Mouse (Mus musculus) hindbrain, postnatal 0 days (tissue): Measurements from ENCODE around the gene Lrrn2. TPM values are rescaled to one million over a fixed set of nuclear protein-coding genes. Genes with fewer than 3 reads are reported as not detected.

Experiments
- ATAC-seq: fragments of 200-750 bp; cut with Nextera tagmentation; 2 replicates; pipeline ENCODE4 v1.8.0; 2017; ENCODE audit warnings: mild to moderate bottlenecking, moderate TSS enrichment, moderate library complexity
- DNase-seq: peaks from one replicate; pipeline ENCODE4 v3.0.0-alpha.2; 2015; ENCODE audit warnings: low spot score
- H3K27ac ChIP-seq: fragments of 300-500 bp; sonication (generic); 2 replicates; pipeline ENCODE4 v1.5.1; 2014; ENCODE audit warnings: mild to moderate bottlenecking
- H3K27me3 ChIP-seq: fragments of 300-500 bp; sonication (generic); 2 replicates; pipeline ENCODE4 v1.6.1; 2014; ENCODE audit warnings: low read length, mixed read lengths; ENCODE audit not compliant: insufficient read depth
- H3K36me3 ChIP-seq: fragments of 300-500 bp; sonication (generic); 2 replicates; pipeline ENCODE4 v1.6.1; 2014; ENCODE audit warnings: low read length, mixed read lengths; ENCODE audit not compliant: insufficient read depth
- H3K4me1 ChIP-seq: fragments of 300-500 bp; sonication (generic); 2 replicates; pipeline ENCODE4 v1.6.1; 2014; ENCODE audit warnings: antibody characterized with exemption, low read length, mixed read lengths; ENCODE audit not compliant: insufficient read depth
- H3K4me2 ChIP-seq: fragments of 300-500 bp; sonication (generic); 2 replicates; pipeline ENCODE4 v1.6.1; 2014; ENCODE audit warnings: low read depth, mild to moderate bottlenecking, low read length, moderate library complexity, mixed read lengths
- H3K4me3 ChIP-seq: fragments of 300-500 bp; sonication (generic); 2 replicates; pipeline ENCODE4 v1.5.1; 2014; ENCODE audit warnings: low read length
- H3K9ac ChIP-seq: fragments of 300-500 bp; sonication (generic); replicated peaks from 2 replicates; pipeline ENCODE4 v1.6.1; 2014; ENCODE audit warnings: mild to moderate bottlenecking, low read length, moderate library complexity, mixed read lengths
- H3K9me3 ChIP-seq: fragments of 300-500 bp; sonication (generic); 2 replicates; pipeline ENCODE4 v1.6.1; 2016; ENCODE audit warnings: low read length, mixed read lengths
- CTCF ChIP-seq: IDR thresholded peaks from 2 replicates; pipeline ENCODE4 v1.5.1; 2016; ENCODE audit warnings: antibody characterized with exemption, control low read depth, low read depth
- WGBS: fragments of 180-500 bp; shearing (Covaris S2); extraction: QIAGEN DNeasy Blood & Tissue Kit; methylation state at CpG from one replicate; pipeline ENCODE4 v1.1.7; 2014; 5-methylcytosine and 5-hydroxymethylcytosine counted together
- polyA plus RNA-seq: library from polyadenylated mRNA; unstranded; fragments of >200 nt; fragmentation: Nextera tagmentation; extraction: Ambion mirVana; gene quantifications from 2 replicates; pipeline ENCODE4 v1.2.1, GENCODE M21; 2015
- total RNA-seq: library from RNA; depleted of rRNA; stranded (reverse); fragments of >200 nt; gene quantifications from 2 replicates; pipeline ENCODE4 v1.2.3, GENCODE M21; 2014

The Lrrn2 gene
- total and polyA plus RNA-seq, 2 experiments from 2014 or later: 51.0 to 64.7 TPM

- 0 out of 2 replicates have a peak, but pooled peaks cover 11% of the 10 kb centered on the region for H3K4me1 ChIP-seq
- no peaks in the 10 kb centered on the region for H3K27me3 ChIP-seq
- H3K4me2 ChIP-seq: no peak overlapping the region
- H3K9me3 ChIP-seq: no peaks in the 10 kb centered on the region
- WGBS: 88% methylated on average over 1 of the region's 1 CpGs
- no peak overlapping the region for H3K27ac ChIP-seq
- H3K36me3 ChIP-seq: no peaks in the 10 kb centered on the region
- no peak for TF ChIP-seq CTCF
- H3K4me3 ChIP-seq: no peak overlapping the region
- ATAC-seq (peak; percentile 17; the same call in 1 of the 2 replicates), DNase-seq (no peak)
- no peak overlapping the region for H3K9ac ChIP-seq
These were observed 29.9 kb downstream of the Lrrn2 start for GRCm38 (mm10) chr1:132909951-132910350.

GRCm38 (mm10) chr1:132910414-132911041, 30.5 kb downstream of the Lrrn2 start:
- TF ChIP-seq CTCF: no peak
- peak; percentile 42 for DNase-seq
- Histone ChIP-seq H3K9ac (no peak overlapping the region), H3K4me1 (0 out of 2 replicates have a peak, but pooled peaks cover 11% of the 10 kb centered on the region), H3K27ac (no peak overlapping the region), H3K27me3 (no peaks in the 10 kb centered on the region), H3K36me3 (no peaks in the 10 kb centered on the region), H3K9me3 (no peaks in the 10 kb centered on the region), H3K4me3 (no peak overlapping the region), H3K4me2 (no peak overlapping the region)
- peak; percentile 57; the same call in 1 of the 2 replicates for ATAC-seq
- 36% methylated on average over 11 of the region's 11 CpGs for WGBS

GRCm38 (mm10) chr1:132915849-132916493, 35.9 kb downstream of the Lrrn2 start:
- Histone ChIP-seq H3K27ac (no peak overlapping the region), H3K27me3 (no peaks in the 10 kb centered on the region), H3K4me1 (peaks cover 31% of the 10 kb centered on the region), H3K36me3 (no peaks in the 10 kb centered on the region), H3K9me3 (no peaks in the 10 kb centered on the region), H3K4me2 (no peak overlapping the region), H3K9ac (no peak overlapping the region), H3K4me3 (no peak overlapping the region)
- peak; percentile 57; the same call in 1 of the 2 replicates for ATAC-seq
- TF ChIP-seq CTCF: no peak
- peak; percentile 68 for DNase-seq
- WGBS: 28% methylated on average over 6 of the region's 6 CpGs

DNA sequence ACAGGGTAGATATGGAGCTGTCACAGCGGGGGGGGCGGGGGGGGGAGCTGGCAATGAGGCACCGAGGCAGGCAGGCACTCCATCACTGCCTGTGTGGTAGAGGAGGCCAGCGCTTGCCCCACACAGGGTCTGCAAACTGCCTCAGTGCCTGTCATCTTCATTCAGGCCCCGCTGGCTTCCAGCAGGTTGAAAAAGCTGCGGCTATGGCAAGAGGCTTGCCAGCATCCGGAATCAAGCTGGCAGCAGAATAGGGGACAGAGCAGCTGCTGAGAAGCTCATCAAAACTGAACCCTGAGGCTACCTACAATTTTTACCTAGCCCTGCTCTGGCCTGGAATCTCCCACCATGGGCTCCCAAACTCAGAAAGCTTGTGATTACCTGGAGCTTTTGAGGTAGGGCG, 37.5 kb downstream of the Lrrn2 start:
- H3K4me2 ChIP-seq: no peak overlapping the region
- ATAC-seq (0 out of 2 replicates have a peak, but pooled peaks have one; percentile 22), DNase-seq (peak; percentile 74)
- H3K27ac ChIP-seq: peak overlapping the region; percentile 48
- no peaks in the 10 kb centered on the region for H3K27me3 ChIP-seq
- H3K9ac ChIP-seq: no peak overlapping the region; the same call in 1 of the 2 replicates
- H3K4me1 ChIP-seq: peaks cover 46% of the 10 kb centered on the region
- H3K4me3 ChIP-seq: no peak overlapping the region
- no peak for TF ChIP-seq CTCF
- no peaks in the 10 kb centered on the region for H3K36me3 ChIP-seq
- WGBS: 14% methylated on average over 8 of the region's 8 CpGs
- no peaks in the 10 kb centered on the region for H3K9me3 ChIP-seq

DNA sequence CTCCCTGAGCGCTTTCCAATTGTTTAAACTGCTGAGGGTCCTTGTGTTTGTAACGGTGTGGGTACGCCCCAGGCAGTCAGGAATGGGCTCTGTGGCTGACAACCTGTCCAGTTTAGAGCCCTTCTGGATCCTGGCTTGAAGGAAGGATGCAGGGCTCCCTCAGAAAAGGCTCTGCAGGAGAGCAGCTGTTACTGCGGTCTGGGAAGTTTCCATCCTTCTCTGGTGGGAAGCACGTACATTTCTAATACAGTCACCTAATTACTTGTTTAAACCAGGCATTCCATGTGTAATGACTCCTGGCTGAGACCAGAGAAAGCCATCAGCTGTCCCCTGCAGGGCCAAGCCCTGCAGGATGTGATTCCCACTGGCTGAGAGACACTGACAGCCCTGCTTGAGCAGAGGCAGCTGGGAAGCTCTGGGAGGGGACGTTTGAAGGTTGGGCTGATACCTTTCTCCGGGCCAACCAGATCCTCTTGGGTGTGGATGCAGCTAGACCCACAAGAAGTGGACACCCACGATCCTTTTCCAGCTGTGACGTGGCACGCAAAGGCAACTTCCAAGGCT, 38.1 kb downstream of the Lrrn2 start:
- H3K9ac ChIP-seq: no peak overlapping the region
- WGBS: 28% methylated on average over 10 of the region's 10 CpGs
- no peak overlapping the region for H3K4me3 ChIP-seq
- H3K27ac ChIP-seq: peak overlapping the region; percentile 48
- H3K9me3 ChIP-seq: no peaks in the 10 kb centered on the region
- no peak overlapping the region for H3K4me2 ChIP-seq
- peak; percentile 10; the same call in 1 of the 2 replicates for TF ChIP-seq CTCF
- DNase-seq (peak; percentile 52), ATAC-seq (0 out of 2 replicates have a peak, but pooled peaks have one; percentile 11)
- H3K27me3 ChIP-seq: no peaks in the 10 kb centered on the region
- no peaks in the 10 kb centered on the region for H3K36me3 ChIP-seq
- H3K4me1 ChIP-seq: peaks cover 48% of the 10 kb centered on the region

GRCm38 (mm10) chr1:132919258-132919657, 39.2 kb downstream of the Lrrn2 start:
- Histone ChIP-seq H3K27ac (no peak overlapping the region), H3K9me3 (no peaks in the 10 kb centered on the region), H3K4me2 (no peak overlapping the region), H3K4me1 (peaks cover 48% of the 10 kb centered on the region), H3K27me3 (no peaks in the 10 kb centered on the region), H3K36me3 (no peaks in the 10 kb centered on the region), H3K9ac (no peak overlapping the region), H3K4me3 (no peak overlapping the region)
- no peak for TF ChIP-seq CTCF
- ATAC-seq (no peak), DNase-seq (no peak)
- WGBS: 70% methylated on average over 8 of the region's 8 CpGs
